Mouse (Mus musculus) erythroblast, embryonic 14.5 days (primary cell): Measurements from ENCODE around the gene Ankrd11. TPM values are rescaled to one million over a fixed set of nuclear protein-coding genes. Genes with fewer than 3 reads are reported as not detected.

Experiments used
- H3K27me3 ChIP-seq: 2 replicates; pipeline ENCODE4 v1.6.1; 2012; ENCODE audit warnings: inconsistent platforms; ENCODE audit not compliant: control insufficient read depth
- H3K36me3 ChIP-seq: 2 replicates; pipeline ENCODE4 v1.6.1; 2012; ENCODE audit warnings: mild to moderate bottlenecking, inconsistent platforms; ENCODE audit not compliant: control insufficient read depth
- H3K4me1 ChIP-seq: 2 replicates; pipeline ENCODE4 v1.6.1; 2012; ENCODE audit warnings: inconsistent platforms; ENCODE audit not compliant: control insufficient read depth
- H3K4me3 ChIP-seq: replicated peaks from 2 replicates; pipeline ENCODE3; 2012; ENCODE audit warnings: moderate library complexity, mild to moderate bottlenecking, inconsistent platforms
- H3K9me3 ChIP-seq: 2 replicates; pipeline ENCODE4 v1.6.1; 2012; ENCODE audit warnings: low read length, inconsistent platforms, mixed read lengths; ENCODE audit not compliant: control insufficient read depth
- GATA1 ChIP-seq: IDR thresholded peaks from 2 replicates; pipeline ENCODE4 v1.6.1; 2012; ENCODE audit warnings: low read length, inconsistent platforms, mixed read lengths
- TAL1 ChIP-seq: IDR thresholded peaks from 3 replicates; pipeline ENCODE4 v1.6.1; 2012; ENCODE audit warnings: low read length, inconsistent platforms, mixed read lengths
- polyA plus RNA-seq: library from polyadenylated mRNA; stranded (reverse); fragments of >175 nt; gene quantifications from 2 replicates; pipeline ENCODE4 v1.2.3, GENCODE M21; 2012

The Ankrd11 gene
- polyA plus RNA-seq, 1 experiment = 6.3 TPM

GRCm38 (mm10) chr8:122942803-122943713, 99.0 kb downstream of the Ankrd11 start:
- TF ChIP-seq GATA1 (no peak), TAL1 (no peak)
- Histone ChIP-seq H3K4me3 (no peak overlapping the region), H3K27me3 (no peaks in the 10 kb centered on the region), H3K36me3 (peaks cover 23% of the 10 kb centered on the region), H3K9me3 (no peaks in the 10 kb centered on the region), H3K4me1 (peaks cover 20% of the 10 kb centered on the region)

DNA sequence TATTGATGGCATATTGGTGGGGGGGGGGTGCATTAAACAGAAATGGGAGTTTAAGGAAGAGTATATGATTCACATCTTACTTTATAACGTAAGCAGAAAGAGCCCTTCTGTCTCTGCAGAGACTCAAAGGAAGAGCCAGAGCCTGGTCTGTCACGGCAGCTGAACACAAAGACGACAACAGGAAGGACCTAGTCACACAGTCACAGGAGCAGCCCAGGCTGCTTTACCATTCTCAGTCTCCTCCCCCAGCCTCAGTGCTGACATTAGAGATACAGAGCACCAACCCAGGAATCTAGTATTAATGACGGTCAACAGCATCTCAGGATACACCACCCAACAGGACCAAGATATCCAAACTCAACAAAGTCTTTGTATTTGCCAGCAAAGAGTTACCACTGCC, 103.5 kb downstream of the Ankrd11 start:
- Histone ChIP-seq H3K4me1 (peaks cover 34% of the 10 kb centered on the region), H3K9me3 (no peaks in the 10 kb centered on the region), H3K27me3 (no peaks in the 10 kb centered on the region), H3K4me3 (no peak overlapping the region), H3K36me3 (peaks cover 28% of the 10 kb centered on the region)
- TF ChIP-seq GATA1 (no peak), TAL1 (no peak)

DNA sequence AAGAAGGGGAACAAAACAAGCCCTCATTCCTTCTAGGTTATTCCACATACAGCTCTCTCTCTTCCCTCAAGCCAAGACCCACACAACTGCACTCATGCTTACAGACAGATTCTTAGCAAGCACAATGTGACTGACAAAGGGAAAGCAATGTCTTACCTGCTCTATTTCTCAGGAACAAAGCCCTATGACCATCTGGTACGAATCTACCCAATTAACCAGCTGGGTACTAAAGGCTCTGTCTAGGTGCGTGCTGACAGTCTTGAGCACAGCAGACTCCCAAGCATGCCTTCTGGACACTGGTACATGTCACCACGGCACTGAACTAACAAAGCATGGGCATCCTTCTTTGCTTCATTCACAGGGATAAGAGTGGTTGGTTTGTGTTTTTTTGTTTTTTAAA, 103.9 kb downstream of the Ankrd11 start:
- no peaks in the 10 kb centered on the region for H3K9me3 ChIP-seq
- H3K27me3 ChIP-seq = no peaks in the 10 kb centered on the region
- H3K4me1 ChIP-seq = peaks cover 34% of the 10 kb centered on the region
- H3K4me3 ChIP-seq = no peak overlapping the region
- peaks cover 31% of the 10 kb centered on the region for H3K36me3 ChIP-seq
- TF ChIP-seq GATA1 (no peak), TAL1 (no peak)

DNA sequence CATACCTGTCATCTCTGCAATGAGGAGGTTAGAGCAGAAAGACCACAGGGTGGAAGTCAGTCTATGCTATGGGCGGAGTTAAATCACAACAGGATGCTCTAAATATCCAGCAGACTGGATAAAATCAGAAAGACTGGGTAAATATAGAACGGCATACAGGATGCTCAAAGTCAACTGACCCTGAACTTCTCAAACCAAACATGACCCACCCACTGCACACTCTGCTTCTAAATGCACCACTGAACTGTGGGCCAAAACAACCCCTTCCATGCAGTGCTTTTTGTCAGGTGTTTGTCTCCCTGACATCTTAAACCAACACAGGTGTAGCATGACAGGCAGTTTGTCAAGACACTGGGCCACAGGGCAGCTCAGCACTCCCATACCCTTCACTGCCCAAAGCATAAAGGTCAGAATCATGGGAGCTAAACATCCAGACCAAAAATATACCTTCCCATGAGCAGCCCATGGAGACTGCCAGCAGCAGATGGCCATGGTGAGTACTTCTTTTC, 104.5 kb downstream of the Ankrd11 start:
- Histone ChIP-seq H3K4me3 (no peak overlapping the region), H3K36me3 (peaks cover 28% of the 10 kb centered on the region), H3K9me3 (no peaks in the 10 kb centered on the region), H3K4me1 (peaks cover 37% of the 10 kb centered on the region), H3K27me3 (no peaks in the 10 kb centered on the region)
- TF ChIP-seq TAL1 (no peak), GATA1 (no peak)

GRCm38 (mm10) chr8:122935912-122936311, 106.2 kb downstream of the Ankrd11 start:
- peaks cover 26% of the 10 kb centered on the region for H3K36me3 ChIP-seq

DNA sequence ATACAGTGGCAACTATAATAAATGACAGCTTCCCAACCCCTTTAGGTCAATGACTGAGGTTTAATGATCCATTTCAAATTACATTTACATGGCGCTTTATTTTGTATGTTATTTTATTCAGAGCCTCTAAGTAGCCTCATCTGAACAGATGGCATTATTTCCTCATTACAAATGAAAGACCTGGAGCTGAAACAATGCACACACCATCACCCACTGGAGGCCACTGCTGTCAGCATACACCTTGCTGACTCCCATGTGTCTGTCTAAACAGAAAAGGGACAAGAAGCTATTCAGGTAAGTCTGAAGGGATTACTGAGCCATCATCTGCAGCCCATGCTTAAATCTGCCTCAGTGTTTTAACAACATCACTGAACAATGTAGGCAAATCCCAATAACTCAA, 107.0 kb downstream of the Ankrd11 start:
- no peak for TF ChIP-seq TAL1
- TF ChIP-seq GATA1 = no peak
- Histone ChIP-seq H3K4me1 (peaks cover 45% of the 10 kb centered on the region), H3K36me3 (peaks cover 20% of the 10 kb centered on the region), H3K27me3 (no peaks in the 10 kb centered on the region), H3K4me3 (no peak overlapping the region), H3K9me3 (no peaks in the 10 kb centered on the region)

More at GRCm38 (mm10) chr8:122935912-122936311, 106.2 kb downstream of the Ankrd11 start:
- H3K4me1 ChIP-seq = peaks cover 45% of the 10 kb centered on the region
- no peak for TF ChIP-seq GATA1
- TF ChIP-seq TAL1 = no peak
- no peaks in the 10 kb centered on the region for H3K27me3 ChIP-seq
- H3K4me3 ChIP-seq = no peak overlapping the region
- H3K9me3 ChIP-seq = no peaks in the 10 kb centered on the region

GRCm38 (mm10) chr8:122933973-122934372, 108.1 kb downstream of the Ankrd11 start:
- no peak for TF ChIP-seq GATA1
- TF ChIP-seq TAL1 = no peak
- Histone ChIP-seq H3K36me3 (peaks cover 18% of the 10 kb centered on the region), H3K4me1 (peaks cover 38% of the 10 kb centered on the region), H3K4me3 (no peak overlapping the region), H3K9me3 (no peaks in the 10 kb centered on the region), H3K27me3 (no peaks in the 10 kb centered on the region)

DNA sequence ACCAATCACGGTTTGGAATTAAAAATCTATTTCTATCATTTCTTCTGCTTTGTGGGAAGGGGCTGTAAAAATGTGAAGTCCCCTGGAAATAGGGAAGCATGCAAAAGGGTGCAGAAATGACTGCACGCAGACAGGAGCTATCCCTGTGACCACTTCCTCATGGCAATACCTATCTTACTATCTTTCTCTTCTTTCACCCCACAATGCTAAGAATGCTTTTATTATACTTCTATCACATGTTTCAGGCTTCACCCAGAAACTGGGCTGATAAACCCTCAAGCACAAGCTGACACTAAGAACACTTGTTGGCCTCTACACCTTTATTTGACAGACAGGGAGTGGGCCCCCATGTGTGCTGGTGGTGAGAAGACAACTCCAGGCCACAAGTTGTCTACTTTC, 109.5 kb downstream of the Ankrd11 start:
- H3K36me3 ChIP-seq = peaks cover 24% of the 10 kb centered on the region
- H3K4me3 ChIP-seq = no peak overlapping the region
- TF ChIP-seq GATA1 (no peak), TAL1 (no peak)
- H3K4me1 ChIP-seq = peaks cover 32% of the 10 kb centered on the region
- no peaks in the 10 kb centered on the region for H3K27me3 ChIP-seq
- H3K9me3 ChIP-seq = no peaks in the 10 kb centered on the region

- Histone ChIP-seq H3K4me3 (no peak overlapping the region), H3K4me1 (peaks cover 28% of the 10 kb centered on the region), H3K9me3 (no peaks in the 10 kb centered on the region), H3K36me3 (peaks cover 28% of the 10 kb centered on the region), H3K27me3 (no peaks in the 10 kb centered on the region)
- TF ChIP-seq TAL1 (no peak), GATA1 (no peak)
Observed at GRCm38 (mm10) chr8:122931834-122932560, 110.1 kb downstream of the Ankrd11 start.
